Mouse (Mus musculus): ENCODE measurements around the gene Dhx8. TPM values are rescaled to one million over a fixed set of nuclear protein-coding genes. Genes with fewer than 3 reads are reported as not detected.

The Dhx8 gene
- polyA plus RNA-seq, 1 experiment from 2014 or later, result 39.0 TPM

DNA sequence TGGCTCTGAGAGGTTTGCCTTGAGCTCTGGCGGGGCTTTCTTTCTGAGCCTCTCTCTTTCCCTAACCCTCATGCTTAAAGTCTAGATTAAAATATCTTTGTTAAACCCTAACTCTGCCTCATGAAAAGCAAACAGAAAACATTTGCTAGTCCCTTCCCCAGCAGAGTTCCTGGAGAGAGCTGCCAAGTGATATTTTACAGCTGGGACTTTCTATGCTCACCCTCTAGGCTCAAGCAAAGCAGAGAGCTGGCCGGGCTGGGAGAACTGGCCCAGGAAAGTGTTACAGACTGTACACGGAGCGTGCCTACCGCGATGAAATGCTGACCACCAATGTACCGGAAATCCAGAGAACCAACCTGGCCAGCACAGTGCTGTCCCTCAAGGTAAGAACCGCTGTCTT is 24.6 kb downstream of the Dhx8 start:
- Histone ChIP-seq H3K9ac (replicated peaks) (no peak overlapping the region), H3K4me3 (replicated peaks) (no peak overlapping the region), H3K9me3 (no peaks in the 10 kb centered on the region), H3K4me2 (replicated peaks) (no peak overlapping the region), H3K27me3 (no peaks in the 10 kb centered on the region), H3K36me3 (peaks cover 96% of the 10 kb centered on the region), H3K27ac (no peak overlapping the region), H3K4me1 (replicated peaks) (no peaks in the 10 kb centered on the region)
- no peak for ATAC-seq
- WGBS, result 94% methylated on average over 8 of the region's 8 CpGs

DNA sequence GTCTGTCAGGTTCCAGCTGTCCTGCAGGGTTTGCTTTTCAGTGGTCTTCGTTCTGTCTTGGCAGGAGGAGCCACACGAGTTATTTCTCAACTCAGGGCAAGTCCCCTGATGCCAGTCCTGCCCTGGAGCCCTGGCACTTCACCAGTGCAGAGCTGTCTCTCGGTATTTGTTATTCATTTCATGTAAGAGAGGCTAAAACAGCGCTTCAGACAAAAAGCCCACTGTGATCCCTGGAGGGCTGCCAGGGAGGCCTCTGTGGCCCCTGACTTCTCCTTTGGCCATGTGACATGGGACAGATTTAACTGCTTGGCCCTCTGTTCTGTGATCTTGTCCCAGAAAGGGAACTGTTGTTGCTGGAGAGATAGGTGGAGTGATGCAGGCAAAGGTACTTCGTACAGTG is 25.7 kb downstream of the Dhx8 start:
- ATAC-seq, result no peak
- WGBS, result 85% methylated on average over 5 of the region's 5 CpGs
- no peak overlapping the region for H3K27ac ChIP-seq

DNA sequence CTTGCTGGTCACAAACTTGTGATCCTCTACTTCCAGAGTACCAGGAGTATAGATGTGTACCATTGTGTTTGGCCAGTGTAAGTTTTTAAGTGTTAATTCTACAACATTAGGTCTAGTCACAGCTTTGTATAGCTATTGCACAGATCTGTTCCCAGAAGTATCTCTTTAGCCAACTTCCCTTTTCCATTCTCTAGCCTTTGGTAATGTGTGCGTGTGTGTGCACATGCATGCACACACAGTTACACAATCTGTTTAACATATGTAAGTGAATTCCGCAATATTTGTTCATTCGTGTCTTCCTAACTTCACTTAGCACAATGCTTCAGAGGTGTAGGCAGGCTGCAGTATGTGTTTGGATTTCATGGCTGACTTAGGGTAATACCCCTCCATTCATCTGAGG is 26.8 kb downstream of the Dhx8 start:
- 98% methylated on average over 3 of the region's 3 CpGs for WGBS
- no peak overlapping the region for H3K4me3 ChIP-seq (replicated peaks)
- ATAC-seq, result no peak
- H3K4me1 ChIP-seq (replicated peaks), result no peaks in the 10 kb centered on the region
- H3K9me3 ChIP-seq, result no peaks in the 10 kb centered on the region
- peaks cover 91% of the 10 kb centered on the region for H3K36me3 ChIP-seq
- H3K27ac ChIP-seq, result no peak overlapping the region
- no peak overlapping the region for H3K9ac ChIP-seq (replicated peaks)
- H3K27me3 ChIP-seq, result no peaks in the 10 kb centered on the region
- H3K4me2 ChIP-seq (replicated peaks), result no peak overlapping the region

More for the DNA sequence above, 25.7 kb downstream of the Dhx8 start:
- Histone ChIP-seq H3K9ac (replicated peaks) (no peak overlapping the region), H3K4me1 (replicated peaks) (no peaks in the 10 kb centered on the region), H3K9me3 (no peaks in the 10 kb centered on the region), H3K4me3 (replicated peaks) (no peak overlapping the region), H3K4me2 (replicated peaks) (no peak overlapping the region), H3K36me3 (peaks cover 93% of the 10 kb centered on the region), H3K27me3 (no peaks in the 10 kb centered on the region)

DNA sequence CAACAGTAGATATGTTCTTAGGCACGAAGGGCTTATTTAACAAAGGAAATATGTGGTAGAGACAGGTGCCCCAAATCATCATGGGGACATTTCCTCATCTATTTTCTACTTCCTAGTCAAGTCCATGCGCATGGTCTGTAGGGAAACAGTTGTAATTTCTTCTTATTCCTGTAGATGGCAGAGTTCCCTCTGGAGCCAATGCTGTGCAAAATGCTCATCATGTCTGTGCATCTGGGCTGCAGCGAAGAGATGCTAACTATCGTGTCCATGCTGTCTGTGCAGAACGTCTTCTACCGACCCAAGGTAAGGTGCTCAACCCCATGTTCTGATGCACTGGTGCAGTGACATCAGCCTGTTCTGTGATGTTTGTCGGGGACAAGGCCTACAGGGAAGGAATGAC is 31.0 kb downstream of the Dhx8 start:
- no peak for ATAC-seq
- H3K9me3 ChIP-seq, result no peaks in the 10 kb centered on the region
- H3K4me3 ChIP-seq (replicated peaks), result no peak overlapping the region
- no peaks in the 10 kb centered on the region for H3K27me3 ChIP-seq
- H3K4me2 ChIP-seq (replicated peaks), result no peak overlapping the region
- WGBS, result 56% methylated on average over 7 of the region's 7 CpGs
- H3K27ac ChIP-seq, result no peak overlapping the region
- no peak overlapping the region for H3K9ac ChIP-seq (replicated peaks)
- peaks cover 89% of the 10 kb centered on the region for H3K36me3 ChIP-seq
- H3K4me1 ChIP-seq (replicated peaks), result no peaks in the 10 kb centered on the region

DNA sequence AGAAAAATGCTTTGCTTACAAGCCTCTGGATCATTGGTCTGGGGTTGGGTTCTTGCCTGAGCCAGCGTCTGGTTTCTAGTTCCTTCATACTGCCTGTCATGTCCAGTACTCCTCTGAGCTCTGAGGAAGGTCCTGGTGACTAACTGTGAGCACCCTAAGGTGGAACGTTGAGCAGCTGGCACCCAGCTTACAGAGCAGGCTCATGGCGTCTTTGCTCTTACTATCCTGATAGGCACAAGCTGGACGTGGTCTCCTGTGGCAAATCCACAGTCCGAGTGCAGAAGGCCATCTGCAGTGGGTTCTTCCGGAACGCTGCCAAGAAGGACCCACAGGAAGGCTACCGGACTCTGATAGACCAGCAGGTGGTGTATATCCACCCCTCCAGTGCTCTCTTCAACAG is 31.8 kb downstream of the Dhx8 start:
- no peak overlapping the region for H3K4me2 ChIP-seq (replicated peaks)
- 90% methylated on average over 8 of the region's 8 CpGs for WGBS
- no peak overlapping the region for H3K27ac ChIP-seq
- no peaks in the 10 kb centered on the region for H3K4me1 ChIP-seq (replicated peaks)
- no peak overlapping the region for H3K4me3 ChIP-seq (replicated peaks)
- H3K27me3 ChIP-seq, result no peaks in the 10 kb centered on the region
- H3K9me3 ChIP-seq, result no peaks in the 10 kb centered on the region
- H3K36me3 ChIP-seq, result peaks cover 86% of the 10 kb centered on the region
- ATAC-seq, result no peak
- no peak overlapping the region for H3K9ac ChIP-seq (replicated peaks)

DNA sequence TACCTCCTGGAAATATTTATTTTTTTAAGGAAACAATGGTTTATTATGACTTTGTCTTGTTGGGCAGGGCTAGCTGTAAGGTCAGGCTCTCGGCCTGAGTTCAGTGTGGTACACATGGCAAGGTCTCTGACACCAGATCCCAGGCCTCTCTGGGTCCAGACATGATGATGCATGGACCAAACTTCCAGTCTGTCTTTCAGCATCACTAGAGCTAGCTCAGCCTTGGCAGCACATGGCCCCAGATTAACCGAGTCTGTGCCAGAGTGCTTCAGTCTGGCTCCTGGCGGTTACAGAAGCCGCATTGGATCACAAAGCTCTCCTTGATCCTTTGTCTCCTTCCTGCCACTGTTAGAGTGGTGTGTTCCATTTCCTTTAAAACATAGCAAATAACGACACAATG is 34.6 kb downstream of the Dhx8 start:
- WGBS, result 75% methylated on average over 5 of the region's 5 CpGs
- Histone ChIP-seq H3K27ac (no peak overlapping the region), H3K27me3 (peaks cover 19% of the 10 kb centered on the region), H3K4me2 (replicated peaks) (no peak overlapping the region), H3K4me3 (replicated peaks) (no peak overlapping the region), H3K9ac (replicated peaks) (no peak overlapping the region), H3K4me1 (replicated peaks) (peaks cover 7% of the 10 kb centered on the region), H3K9me3 (no peaks in the 10 kb centered on the region), H3K36me3 (peaks cover 68% of the 10 kb centered on the region)
- no peak for ATAC-seq

DNA sequence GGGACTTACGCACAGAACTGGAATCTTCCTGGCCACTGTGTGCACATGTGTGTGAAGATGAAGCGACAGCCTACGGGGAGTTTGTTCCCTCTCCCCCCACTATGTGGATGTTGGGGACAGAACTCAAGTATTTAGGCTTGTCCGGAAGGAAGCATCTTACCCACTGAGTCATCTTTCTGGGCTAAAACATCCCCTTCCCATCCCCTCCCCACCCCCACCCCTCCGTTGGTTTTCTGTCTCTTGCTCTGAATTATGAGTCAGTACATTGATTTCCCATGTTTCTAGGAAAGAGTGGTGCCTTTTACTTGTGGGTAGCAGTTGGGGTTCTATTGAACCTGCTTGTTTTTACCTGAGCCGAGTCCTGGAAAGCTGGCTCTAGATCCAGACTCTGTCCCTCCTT is 36.0 kb downstream of the Dhx8 start:
- WGBS, result 94% methylated on average over 6 of the region's 6 CpGs
- Histone ChIP-seq H3K27ac (no peak overlapping the region), H3K4me1 (replicated peaks) (peaks cover 14% of the 10 kb centered on the region), H3K4me2 (replicated peaks) (no peak overlapping the region), H3K36me3 (peaks cover 59% of the 10 kb centered on the region), H3K4me3 (replicated peaks) (no peak overlapping the region), H3K9me3 (no peaks in the 10 kb centered on the region), H3K27me3 (peaks cover 31% of the 10 kb centered on the region), H3K9ac (replicated peaks) (no peak overlapping the region)
- ATAC-seq, result no peak

DNA sequence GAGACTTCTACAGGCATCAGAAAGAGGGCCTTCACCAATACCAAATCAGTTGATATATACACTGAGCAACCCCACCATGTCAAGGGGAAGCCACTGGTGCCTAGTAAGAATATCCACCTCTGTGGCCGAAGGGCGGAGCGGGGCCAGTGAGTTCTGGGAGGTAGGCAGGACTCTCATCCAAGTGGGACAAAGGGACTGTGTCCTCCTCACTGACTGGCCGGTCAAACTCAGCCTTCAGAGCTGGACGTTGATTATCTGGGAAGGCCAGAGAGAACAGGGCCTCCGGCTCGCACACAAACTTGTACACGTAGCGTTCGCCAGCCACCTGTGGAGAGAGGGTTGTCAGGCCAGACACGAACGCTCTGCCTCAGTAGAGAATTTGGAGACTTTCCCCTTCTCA is 37.5 kb downstream of the Dhx8 start:
- H3K9ac ChIP-seq (replicated peaks), result no peak overlapping the region
- WGBS, result 87% methylated on average over 12 of the region's 12 CpGs
- no peaks in the 10 kb centered on the region for H3K9me3 ChIP-seq
- H3K27ac ChIP-seq, result no peak overlapping the region
- no peak overlapping the region for H3K4me2 ChIP-seq (replicated peaks)
- H3K4me3 ChIP-seq (replicated peaks), result no peak overlapping the region
- H3K4me1 ChIP-seq (replicated peaks), result peaks cover 14% of the 10 kb centered on the region
- H3K36me3 ChIP-seq, result peaks cover 45% of the 10 kb centered on the region
- no peak for ATAC-seq
- H3K27me3 ChIP-seq, result peaks cover 44% of the 10 kb centered on the region

DNA sequence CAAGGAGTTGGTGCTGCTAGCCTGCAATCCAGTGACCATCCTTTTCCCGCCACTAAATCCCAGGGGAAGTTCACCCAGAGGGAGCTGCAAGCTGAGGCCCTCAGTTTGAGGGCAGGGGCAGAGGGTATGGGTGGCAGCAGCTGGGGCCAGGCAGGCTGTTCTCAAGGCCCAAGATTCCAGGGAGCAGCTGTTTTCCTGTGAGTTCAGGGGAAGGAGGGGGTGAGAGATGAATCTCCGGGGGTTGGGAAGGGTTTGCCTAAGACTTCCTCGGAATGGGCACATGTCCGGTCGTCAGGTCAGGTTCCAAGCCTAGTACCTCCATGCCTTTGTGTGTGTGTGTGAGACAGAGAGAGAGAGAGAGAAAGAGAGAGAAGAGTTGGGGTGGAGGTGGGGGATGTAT is 39.3 kb downstream of the Dhx8 start:
- H3K4me1 ChIP-seq (replicated peaks), result peaks cover 14% of the 10 kb centered on the region
- H3K4me3 ChIP-seq (replicated peaks), result 0 out of 2 replicates have a peak overlapping the region, but pooled peaks have one; percentile 20
- no peak overlapping the region for H3K27ac ChIP-seq
- H3K27me3 ChIP-seq, result peaks cover 53% of the 10 kb centered on the region
- H3K36me3 ChIP-seq, result peaks cover 28% of the 10 kb centered on the region
- ATAC-seq, result no peak; the same call in 1 of the 2 replicates
- no peak overlapping the region for H3K9ac ChIP-seq (replicated peaks)
- no peaks in the 10 kb centered on the region for H3K9me3 ChIP-seq
- 8% methylated on average over 5 of the region's 5 CpGs for WGBS
- H3K4me2 ChIP-seq (replicated peaks), result peak overlapping the region; percentile 49

DNA sequence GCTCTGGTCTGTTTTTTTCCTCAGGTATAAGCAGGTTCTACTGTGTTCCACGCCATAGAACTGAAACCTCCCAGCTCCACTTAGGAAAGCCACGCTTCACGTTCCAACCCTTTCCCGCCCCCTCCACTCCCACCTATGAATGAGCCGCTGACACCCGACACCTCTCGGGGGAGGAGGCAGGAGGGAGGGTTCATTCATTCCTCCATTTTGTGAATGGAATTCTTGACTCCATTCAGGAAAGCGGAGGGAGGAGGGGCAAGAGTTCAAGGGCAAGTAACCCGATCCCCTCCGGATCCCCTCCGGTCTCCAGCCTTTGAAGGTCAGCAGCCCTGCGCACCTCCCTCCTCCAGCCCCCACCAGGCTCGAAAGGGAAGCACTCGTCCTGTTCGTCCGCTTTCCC is 39.7 kb downstream of the Dhx8 start:
- WGBS, result under 1% methylated on average over 16 of the region's 16 CpGs

DNA sequence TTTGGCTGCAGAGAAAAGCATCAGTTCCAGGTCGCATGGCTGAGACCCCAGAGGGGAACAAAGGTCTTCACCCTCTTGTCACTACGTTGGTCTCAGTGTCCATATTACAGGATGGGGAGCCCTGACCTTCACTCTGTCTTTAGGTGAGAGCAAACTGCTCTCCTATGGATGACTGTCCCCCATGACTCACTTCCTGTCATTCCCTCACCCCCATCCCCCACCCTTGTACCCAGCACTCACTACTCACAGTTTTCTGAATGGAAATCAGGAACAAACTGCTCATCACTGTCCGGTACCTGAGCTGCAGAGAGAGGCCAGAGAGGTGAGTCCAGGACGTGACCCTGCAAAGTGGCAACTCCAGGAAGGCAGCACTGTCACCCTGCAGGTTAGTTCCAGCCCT is 44.1 kb downstream of the Dhx8 start:
- H3K9me3 ChIP-seq, result no peaks in the 10 kb centered on the region
- no peaks in the 10 kb centered on the region for H3K36me3 ChIP-seq
- H3K4me1 ChIP-seq (replicated peaks), result peaks cover 12% of the 10 kb centered on the region
- no peak for ATAC-seq
- 75% methylated on average over 4 of the region's 4 CpGs for WGBS
- peaks cover 78% of the 10 kb centered on the region for H3K27me3 ChIP-seq
- no peak overlapping the region for H3K27ac ChIP-seq
- H3K4me2 ChIP-seq (replicated peaks), result no peak overlapping the region
- no peak overlapping the region for H3K9ac ChIP-seq (replicated peaks)
- no peak overlapping the region for H3K4me3 ChIP-seq (replicated peaks)

More for the DNA sequence above, 39.7 kb downstream of the Dhx8 start:
- Histone ChIP-seq H3K4me2 (replicated peaks) (peak overlapping the region; percentile 49), H3K27me3 (peaks cover 57% of the 10 kb centered on the region), H3K36me3 (peaks cover 24% of the 10 kb centered on the region), H3K9ac (replicated peaks) (peak overlapping the region; percentile 47; the same call in 1 of the 2 replicates), H3K4me1 (replicated peaks) (peaks cover 14% of the 10 kb centered on the region), H3K27ac (no peak overlapping the region), H3K4me3 (replicated peaks) (peak overlapping the region; percentile 20; the same call in 1 of the 2 replicates), H3K9me3 (no peaks in the 10 kb centered on the region)
- ATAC-seq, result peak; percentile 71

DNA sequence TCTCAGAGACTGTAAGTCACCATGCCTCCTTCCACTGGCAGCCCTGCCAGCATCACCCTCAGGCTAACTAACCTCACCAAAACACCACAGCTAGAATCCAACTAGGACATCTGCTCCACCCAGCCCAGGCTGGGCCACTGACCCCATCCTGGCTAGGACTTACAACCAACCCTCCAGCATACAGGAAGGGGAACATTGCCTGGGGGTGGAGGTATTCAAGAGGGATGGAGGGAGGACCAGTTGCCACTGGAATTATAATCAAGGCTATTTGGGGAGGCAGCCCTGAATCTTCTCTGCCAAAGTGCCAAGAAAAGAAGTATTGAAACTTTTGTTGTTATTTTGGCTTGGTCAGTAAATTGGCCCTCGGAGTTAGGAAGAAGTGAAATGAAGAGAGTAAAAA is 50.4 kb downstream of the Dhx8 start:
- no peak for ATAC-seq
- H3K4me2 ChIP-seq (replicated peaks), result no peak overlapping the region; the same call in 1 of the 2 replicates
- peaks cover 21% of the 10 kb centered on the region for H3K4me1 ChIP-seq (replicated peaks)
- WGBS, result 62% methylated on average over 1 of the region's 1 CpGs
- no peak overlapping the region for H3K9ac ChIP-seq (replicated peaks)
- H3K27me3 ChIP-seq, result peaks cover 93% of the 10 kb centered on the region
- no peak overlapping the region for H3K27ac ChIP-seq
- H3K4me3 ChIP-seq (replicated peaks), result no peak overlapping the region
- H3K9me3 ChIP-seq, result no peaks in the 10 kb centered on the region
- no peaks in the 10 kb centered on the region for H3K36me3 ChIP-seq

DNA sequence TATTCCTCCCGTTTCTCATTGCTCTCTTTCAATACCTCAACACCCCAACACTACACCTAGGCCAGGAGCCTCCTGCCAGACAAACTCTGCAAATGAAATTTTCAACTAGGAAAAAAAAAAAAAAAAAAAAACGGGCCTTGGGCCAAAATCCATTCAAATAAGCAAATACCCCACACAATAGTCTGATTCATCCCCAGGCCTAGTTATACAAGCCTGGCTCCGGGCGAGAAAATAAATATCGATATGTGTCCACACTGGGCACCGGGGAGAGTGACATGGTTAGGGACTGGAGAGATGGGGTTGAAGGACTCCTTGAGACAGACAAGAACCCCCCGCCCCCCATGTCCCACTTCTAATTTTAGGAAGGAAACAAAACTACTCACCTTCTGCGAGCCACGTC is 50.9 kb downstream of the Dhx8 start:
- Histone ChIP-seq H3K9me3 (no peaks in the 10 kb centered on the region), H3K4me2 (replicated peaks) (peak overlapping the region; percentile 96), H3K4me3 (replicated peaks) (peak overlapping the region; percentile 47), H3K27ac (no peak overlapping the region), H3K27me3 (peaks cover 93% of the 10 kb centered on the region), H3K9ac (replicated peaks) (no peak overlapping the region), H3K4me1 (replicated peaks) (peaks cover 21% of the 10 kb centered on the region), H3K36me3 (no peaks in the 10 kb centered on the region)
- WGBS, result 26% methylated on average over 9 of the region's 9 CpGs
- no peak for ATAC-seq

All from midbrain, embryonic 13.5 days (tissue).